Mouse (Mus musculus) right cerebral cortex, postnatal 4 days (tissue): ENCODE results near the gene Scn4b.
A peak's percentile ranks its signal among the peaks of the same experiment; 100 is the strongest.

ENCODE experiments used
- DNase-seq: peaks from one replicate; pipeline ENCODE4 v3.0.0-alpha.2; 2022

Gene Scn4b

DNA sequence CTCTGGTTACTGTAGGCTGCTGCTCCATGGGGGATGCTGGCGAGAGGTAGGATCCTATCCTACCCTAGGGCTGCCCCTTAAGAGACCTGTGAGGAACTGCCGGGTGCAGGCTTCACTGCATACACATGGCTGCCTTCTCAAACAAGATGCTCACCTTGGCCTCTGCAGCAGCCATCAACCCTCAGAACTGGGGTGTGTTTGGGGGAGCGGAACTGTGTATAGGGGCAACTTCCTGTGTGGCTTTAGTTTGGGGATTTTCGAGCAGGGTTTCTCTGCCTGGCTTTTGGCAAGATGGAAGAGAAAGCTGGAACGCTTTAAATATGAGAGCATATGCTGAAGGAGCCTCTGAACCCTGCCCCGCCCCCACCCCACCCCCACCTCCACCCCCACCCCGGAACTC lies 11.3 kb upstream of the Scn4b start:
- no peak for DNase-seq

DNA sequence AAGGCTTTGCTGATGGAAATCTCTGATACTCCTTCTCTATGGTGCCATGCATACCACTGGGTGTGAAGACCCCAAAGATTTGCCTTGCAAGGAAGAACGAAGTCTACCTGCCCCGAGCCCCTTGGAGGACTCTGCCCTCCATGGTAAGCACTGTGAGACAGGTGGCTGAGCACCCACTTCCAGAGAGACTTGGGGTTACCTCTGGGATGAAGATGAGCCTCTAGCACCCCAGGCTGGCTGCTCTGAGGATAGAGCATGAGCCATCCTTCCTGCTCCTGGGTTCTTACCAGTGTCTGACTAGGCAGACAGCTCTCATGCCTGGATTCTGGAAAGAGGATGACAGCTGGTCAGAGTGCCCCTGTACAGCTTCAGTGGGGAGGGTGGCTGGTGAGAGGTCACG lies 8.1 kb upstream of the Scn4b start:
- no peak for DNase-seq

DNA sequence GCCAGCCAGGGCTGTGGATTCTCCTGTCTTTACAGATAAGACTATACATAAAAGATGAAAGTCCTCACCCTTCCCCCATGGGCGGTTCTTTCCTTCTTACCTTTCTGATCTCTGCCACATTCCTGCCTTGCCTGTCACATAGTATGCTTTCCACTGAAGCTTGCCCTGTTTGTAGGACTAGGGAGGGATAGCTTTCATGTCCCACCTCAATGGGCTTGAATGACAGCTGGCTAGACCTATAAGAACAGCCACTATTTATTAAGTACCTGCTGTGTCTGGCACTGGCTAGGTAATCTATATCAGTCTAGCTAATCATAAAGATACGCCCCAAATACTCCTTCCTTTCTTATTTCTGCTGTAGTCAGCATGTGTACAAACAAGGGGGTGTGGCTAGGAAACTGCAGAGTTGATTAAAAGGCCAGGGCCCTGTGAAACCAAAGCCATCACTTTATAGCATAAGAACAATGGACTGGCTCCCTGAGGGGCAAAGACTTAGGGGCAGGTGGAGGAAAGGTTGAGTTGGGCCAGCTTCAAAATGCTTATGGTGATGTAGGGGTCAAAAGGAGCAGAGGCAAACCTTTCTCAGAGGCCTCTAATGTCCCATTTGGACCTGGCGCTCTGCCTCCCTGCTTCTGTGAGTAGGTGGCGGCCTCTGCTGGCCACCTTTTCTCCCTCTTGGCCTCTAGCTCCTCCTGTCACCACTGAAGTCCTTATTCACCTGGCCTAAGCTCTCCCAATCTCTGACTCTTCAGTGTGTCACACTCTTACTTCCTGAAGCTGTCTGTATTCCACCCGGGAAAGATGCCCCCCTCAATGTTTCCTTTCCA lies 4.5 kb upstream of the Scn4b start:
- peak; percentile 52 for DNase-seq

DNA sequence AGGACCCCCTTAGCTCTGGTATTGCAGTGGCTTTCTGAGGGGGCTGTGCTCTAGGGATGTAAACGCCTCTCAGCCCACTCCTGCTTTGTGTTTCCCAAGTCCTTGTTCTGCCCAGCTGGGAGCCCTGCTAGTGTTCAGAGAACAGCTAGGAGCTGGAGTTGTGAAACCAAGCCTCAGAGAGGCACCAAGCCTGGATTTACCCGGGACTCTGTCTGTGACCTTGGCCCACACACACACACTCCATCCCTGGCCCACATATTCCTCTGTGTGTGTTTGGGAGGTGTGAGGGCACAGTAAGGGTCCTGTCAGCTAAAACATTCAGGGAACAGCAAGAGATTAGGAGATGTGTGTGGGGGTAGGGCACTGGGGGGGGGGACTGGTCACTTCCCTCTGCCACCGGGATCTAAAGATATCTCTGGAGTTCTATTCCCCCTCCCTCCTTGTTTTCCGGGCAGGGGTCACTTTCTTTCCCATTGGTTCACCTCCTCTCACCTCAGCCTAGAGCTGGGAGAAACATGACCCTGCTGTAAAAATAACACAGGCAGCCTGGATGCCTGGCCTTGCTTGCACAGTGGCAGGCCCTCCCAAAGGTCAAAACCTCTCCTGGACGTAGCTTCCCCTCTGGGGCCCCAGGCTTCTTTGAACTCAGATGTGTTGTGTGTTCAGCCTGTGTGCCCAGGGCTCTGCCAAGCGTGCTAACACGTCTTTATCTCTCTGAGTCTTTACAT lies 1.6 kb upstream of the Scn4b start:
- DNase-seq = no peak

DNA sequence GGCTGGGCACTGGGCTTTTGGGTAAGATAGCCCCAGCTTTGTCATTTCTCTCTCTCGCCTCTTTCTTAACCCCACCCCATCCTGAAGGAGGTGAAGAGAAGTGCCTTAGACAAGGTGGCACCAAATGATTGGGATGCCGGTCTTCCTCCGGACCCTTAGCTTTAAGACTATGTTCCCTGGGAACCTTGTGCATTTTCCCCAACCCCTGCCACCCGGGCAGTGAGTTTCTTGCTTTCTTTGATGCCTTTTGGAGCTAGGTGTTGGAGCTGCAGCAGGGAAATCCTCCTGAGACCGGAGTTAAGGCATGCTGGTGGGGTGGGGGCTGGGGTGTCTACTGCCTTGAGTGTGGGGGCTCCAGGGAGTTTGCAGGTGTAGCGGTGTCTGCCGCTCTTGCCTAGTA lies 887 bp downstream of the Scn4b start:
- no peak for DNase-seq

DNA sequence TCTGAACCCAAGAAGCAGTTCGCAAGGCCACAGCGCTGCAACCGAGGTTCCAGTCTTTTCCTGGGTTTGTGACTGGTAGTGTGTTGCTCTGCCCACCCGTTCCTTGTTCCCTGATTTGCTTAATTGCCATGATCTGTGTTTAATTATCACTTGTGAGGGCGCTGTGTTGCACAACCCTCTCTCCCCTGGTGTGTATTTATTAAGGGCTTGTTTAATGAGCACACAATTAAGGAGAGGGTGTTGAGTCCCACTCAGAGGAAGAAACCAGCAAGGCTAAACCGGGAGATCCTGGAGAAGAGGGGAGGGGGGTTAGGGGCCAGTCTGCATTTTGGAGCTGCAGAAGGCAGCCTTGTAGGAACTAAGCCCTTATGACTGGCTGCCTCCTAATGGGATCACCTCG lies 2.8 kb downstream of the Scn4b start:
- no peak for DNase-seq

DNA sequence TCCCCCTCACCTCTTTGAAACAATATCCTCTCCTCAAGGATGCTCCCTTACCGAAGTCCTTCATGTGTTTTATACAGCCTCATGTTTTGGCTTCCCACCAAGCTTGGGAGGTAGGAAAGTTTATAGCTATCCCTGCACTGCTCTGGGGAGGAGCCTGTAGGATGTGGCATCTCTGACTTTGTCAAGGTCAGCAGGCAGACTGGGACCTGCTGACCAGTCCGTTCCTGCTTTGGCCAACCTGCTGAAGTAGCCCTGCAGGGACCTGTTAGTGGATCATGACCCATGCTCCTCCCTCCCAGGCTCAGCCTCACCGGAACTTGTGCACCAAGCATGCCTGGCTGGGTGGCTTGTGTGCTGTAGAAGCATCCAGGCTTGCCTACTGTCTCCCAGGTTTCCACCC lies 4.5 kb downstream of the Scn4b start:
- DNase-seq = no peak

DNA sequence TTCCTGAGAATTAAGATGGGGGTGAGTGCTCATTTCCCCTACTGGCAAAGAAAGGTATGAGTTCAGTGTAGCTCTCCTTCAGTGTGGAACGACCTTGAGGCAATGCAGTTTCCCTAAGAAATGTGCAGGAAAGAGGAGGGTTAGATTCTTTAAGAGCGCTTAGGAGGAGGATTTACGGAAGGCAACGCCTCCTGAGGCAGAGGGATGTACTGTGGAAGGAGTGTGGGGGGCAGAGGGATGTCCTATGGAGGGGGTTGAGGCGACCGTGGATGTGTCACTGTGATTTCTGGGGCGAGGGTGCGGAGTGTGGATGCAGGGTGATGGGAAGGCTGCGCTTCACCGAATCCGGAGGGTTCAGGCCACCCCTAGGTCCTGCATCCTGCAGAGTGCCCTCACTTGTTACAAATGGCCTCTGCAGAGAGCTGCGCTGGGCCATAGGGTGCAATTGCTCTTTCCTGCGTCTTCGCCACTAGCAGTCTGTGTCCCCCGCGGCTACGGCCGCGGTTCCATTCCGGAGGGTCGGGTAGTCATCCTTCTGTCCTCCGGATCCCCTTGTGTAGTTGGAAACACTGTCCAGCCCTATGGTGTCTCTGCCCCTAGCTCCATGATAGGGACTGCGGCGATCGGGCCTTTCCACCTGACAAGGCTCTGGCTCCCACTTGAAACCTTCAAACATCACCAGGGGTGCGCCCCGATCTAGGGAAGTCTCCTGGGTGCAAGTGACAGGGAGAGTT lies 7.5 kb downstream of the Scn4b start:
- no peak for DNase-seq

DNA sequence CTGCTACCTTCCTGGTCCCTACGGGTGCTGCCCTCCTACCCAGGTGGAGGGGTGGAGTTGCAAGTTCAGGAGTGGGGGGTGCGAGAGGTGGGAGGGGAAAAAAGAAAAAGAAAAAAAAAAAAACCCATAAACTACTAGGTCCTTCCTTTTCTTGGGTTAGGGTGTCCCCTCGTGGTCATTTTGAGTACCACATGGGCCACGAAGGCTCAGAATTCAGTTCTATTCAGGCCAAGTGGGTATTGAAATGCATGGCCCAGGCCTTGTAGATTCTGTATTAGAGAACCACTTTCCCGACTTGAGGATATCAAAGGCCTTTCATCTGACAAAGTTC lies 8.0 kb downstream of the Scn4b start:
- peak; percentile 83 for DNase-seq

DNA sequence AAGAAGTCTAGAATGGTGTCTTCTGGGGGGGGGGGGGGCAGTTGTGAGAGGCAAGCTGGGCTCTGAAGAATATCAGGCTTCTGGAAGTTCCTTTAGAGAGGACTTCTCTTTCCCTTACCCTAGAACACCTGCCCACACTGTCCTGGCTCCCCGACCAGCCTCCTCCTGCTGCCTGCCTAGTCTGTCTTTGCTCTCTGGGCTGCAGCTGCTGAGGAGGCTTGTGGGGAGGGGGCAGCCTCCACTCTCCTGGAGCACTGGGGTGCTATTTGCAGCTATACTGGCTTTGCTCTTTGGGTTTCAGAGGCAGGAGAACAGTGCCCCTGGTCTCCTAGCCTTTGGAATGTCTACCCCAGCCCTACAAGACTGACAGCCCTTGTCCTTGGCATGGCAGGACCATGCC lies 12.7 kb downstream of the Scn4b start:
- no peak for DNase-seq

DNA sequence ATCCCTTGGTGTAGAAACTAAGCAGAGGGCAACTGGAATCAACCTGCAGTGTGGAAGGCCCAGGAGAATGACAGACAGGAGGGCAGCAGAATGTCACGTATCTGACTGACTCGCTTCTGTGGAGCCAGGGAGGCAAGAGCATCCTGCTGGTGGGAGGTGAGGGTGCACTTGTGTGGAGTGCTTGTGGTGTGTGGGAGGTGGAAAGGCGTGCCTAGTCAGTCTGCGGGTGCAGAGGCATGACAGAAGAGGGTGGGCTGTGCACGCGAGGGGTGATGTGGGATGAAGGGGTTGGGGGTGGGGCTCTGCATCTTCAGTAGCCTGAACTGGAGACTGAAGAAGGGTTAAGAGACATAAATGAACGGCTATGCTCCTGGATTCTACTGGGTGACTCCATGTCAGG lies 15.2 kb downstream of the Scn4b start:
- DNase-seq = no peak

DNA sequence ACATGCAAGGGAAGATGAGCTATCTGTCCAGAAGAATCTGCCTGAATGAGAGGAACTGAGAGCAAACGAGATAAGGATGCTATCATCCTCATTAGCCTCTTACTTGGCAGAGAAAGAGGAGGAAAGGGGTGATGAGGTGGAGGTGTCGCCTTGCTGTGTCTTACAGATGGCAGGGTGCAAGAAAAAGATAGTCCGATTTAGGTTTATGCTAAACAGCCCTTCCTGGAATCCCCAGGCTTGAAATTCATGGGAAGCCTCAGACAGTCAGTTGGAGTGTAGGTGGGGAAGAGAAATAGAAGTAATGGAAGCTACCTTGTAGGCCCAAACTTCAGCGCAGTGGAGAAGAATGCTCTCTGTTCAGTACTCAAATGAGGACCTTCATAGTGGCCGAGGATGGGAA lies 29.7 kb downstream of the Scn4b start:
- DNase-seq = no peak

DNA sequence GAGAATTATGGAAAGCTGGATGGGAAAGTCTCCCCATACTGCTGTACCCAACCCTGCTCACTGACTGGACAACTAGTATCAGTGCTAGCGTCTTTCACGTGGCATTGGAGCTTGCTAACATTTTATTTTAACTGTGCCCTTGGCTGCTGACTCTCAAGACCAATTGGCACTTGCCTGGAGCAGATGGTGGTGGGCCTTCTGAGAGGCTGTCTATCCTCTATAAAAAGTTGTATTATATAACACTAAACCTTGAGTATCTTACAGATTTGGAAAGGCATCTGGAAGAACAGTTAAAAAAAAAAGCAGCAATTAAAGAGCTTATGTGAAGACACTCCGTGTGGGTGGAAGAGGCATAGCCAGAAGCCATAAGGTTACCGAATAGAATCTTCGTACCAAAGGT lies 32.0 kb downstream of the Scn4b start:
- no peak for DNase-seq

DNA sequence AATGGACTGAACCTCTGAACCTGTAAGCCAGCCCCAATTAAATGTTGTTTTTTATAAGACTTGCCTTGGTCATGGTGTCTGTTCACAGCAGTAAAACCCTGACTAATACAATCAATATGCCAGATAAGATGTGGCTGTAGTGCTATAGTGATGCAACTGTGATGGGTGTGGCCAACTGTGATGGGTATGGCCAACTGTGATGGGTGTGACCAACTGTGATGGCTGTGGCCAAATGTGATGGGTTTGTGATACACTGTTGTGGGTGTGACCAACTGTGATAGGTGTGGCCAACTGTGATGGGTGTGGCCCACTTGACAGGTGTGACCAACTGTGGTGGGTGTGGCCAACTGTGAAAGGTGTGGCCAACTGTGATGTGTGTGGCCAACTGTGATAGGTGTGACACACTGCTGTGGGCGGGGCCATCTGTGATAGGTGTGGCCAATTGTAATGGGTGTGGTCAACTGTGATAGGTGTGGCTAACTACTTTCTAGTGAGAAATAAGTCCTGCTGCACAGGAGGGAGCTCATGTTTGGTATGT lies 32.9 kb downstream of the Scn4b start:
- DNase-seq = no peak

DNA sequence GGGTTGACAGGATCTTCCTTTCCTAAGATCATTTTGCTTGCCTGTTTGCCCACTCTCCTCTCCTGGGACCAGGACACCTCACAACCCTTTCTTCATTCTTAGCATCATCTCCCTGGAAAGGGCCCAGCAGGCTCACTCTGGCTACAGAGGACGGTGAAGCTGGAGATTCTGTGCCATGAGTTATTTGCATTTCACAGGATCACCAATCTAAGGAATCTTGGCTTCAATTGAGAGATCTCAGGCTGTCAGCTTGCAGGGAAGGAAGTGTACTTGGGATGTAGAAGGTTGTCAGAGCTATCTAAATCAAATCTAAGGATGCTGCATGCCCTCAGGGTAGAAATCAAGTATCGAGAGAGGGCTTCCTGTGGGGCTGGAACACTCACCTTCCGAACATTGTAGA lies 35.3 kb downstream of the Scn4b start:
- no peak for DNase-seq

DNA sequence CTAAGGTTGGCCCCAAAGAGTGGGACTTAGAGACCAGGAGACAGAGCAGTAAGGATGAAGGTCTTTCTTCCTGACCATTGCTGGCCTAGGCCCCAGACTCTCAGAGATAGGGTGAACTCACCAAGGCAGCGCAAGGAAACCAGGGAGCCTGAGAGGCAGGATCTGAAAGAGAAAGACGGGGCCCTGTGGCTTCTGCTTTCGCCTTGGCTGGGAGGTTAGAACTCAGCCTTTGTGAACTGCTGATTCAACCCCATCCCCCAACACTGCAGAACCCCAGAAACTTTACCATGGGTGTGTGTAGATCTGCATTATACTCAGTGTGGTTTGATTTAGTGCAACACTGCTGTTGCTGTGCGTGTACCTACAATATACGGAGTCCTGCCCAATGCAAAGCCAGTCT lies 41.1 kb downstream of the Scn4b start:
- no peak for DNase-seq

DNA sequence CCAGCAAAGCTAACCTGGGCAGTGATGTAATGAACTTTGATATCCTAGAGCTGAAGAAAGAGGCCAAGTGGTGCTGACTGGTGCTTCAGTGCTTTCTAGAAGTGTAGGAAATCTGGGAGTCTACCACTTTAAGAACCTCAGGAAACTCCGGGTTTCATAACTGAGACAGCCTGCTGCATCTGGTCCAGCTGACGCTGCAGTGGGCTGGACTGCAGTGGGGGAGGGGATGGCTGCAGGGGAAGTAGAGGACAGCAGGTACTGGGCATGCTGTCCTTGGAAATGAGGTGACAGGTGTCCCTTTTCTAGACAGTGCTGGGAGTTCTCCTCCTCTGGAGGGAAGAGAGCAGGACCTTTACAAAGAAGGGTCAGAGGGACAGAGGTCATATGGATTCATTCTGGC lies 43.6 kb downstream of the Scn4b start, which contains the start of gene BC049352:
BC049352 (plus strand) TSS at position 238 of the 400 bp plus-strand sequence.
- no peak for DNase-seq

DNA sequence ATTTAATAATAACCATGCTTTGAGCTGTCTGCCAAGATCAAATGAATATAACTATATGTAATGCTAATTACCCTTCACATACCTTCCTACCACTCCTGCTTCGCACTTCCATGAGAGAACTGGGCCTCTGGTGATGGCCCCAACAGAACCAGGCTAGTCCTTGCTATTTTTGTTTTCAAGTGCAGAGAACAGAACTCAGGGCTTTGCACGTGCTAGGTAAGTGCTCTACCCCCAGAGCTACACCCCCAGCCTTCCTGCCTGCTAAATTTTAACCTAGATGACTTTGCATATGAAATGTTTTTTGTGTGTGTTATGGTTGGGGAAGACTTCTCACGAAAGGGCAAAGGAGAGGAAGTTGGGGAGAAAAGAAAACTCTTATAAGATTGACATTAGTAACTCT lies 44.3 kb downstream of the Scn4b start:
- no peak for DNase-seq

DNA sequence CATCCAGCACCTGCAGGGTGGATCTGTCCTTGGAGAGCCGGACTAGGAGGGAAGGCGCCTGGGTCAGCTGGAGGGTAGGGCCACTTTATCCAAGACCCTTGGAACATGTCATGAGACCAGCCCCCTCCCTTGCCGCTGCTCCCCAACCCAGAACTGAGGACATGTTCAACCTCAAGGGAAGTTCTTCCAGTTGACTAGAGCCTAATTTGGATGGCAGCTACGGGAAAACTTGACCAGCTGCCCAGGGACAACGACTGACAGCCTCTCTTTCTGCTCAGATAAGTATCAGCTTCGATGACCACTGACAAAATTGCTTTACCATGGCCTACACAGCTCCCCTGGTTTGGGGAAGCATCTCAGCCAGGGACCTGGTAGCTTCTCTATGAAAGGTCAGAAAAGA lies 45.1 kb downstream of the Scn4b start:
- no peak for DNase-seq

DNA sequence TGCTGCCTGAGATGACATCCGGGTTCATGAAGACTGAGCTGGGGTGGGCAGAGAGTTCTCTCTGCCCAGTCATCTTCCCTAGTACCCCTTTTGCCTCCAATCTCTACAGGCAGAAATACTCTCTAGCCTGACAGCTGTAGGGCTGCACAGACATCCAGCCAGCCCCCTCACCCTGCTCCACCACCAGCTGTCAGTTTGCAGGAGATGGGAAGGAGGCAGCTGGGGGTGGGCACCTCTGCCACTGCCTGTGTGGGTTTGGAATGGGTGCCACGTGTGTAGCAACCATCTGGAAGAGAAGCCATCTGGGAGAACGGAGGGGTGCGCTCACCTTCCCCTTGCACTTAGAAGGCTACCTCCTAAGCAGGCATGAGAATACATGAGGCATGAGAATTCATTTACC lies 47.1 kb downstream of the Scn4b start:
- no peak for DNase-seq

DNA sequence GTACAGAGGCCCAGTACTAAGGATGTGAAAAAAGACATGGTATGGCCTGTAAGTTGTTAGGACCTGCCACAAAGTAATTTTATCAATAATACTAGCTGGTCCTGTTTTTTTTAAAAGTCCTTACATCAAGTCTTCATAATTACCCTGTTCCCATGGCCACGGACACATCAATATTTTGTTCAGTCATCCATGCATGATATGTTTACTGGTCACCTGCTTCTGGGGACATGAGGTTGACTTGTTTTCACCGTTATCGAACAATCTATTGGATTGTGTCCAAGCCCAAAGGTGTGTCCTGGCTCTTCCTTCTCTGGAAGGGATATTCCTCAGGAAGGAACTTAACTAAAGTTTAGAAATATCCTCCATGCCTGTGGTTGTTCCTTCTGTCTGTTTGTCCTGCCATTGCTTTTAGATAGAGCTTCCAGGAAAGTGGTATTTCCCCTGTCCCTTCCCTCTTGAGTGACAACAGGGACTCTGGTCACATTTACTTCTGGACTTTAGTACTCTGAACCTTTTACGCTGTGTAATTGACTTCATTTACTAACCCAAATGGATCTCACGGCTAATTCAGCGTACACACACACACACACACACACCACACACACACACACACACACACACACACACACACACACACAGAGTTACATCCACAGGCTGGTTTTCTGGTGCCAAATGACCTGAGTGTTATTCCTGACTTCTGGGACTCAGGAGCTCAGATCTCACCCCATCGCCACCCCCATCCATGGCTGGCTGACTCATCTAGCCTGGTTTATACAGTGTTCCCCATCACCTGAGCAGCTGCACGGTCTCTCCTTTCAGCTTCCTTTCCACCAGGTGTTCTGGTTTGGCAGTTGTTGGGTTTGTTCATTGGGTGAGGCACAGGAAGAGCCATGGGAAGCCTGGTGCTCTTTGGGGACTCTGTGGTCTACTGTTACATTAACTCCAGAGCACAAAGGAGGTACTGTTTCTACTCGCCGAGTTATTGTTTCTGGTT lies 50.7 kb downstream of the Scn4b start:
- no peak for DNase-seq

DNA sequence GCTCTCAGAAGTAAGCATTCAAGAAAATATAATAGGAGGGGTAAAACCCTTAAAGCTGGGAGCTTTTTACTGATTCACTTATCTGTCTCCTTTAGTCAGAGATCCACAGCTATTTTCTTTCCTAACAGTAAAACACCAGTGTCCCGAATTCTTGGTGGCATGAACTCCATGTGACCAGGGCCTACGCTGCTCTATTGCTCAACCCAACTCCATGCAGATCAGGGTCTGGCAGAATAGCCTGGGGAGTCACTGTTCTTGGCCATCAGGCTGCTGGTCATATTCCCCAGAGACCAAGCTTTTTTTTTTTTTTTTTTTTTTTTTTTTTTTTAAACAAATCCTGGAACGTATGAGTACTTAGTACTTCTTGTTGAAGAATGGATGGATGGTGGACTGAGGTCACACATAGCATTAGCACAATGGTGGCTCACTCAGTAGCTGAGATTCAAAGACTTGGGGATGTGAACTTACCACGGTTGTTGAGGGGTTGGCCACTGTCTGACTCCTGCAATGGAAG lies 51.5 kb downstream of the Scn4b start:
- DNase-seq = no peak
